Mouse (Mus musculus) testis, adult 10 weeks (tissue): Measurements from ENCODE around the gene Tstd3. TPM values are rescaled to one million over a fixed set of nuclear protein-coding genes. Genes with fewer than 3 reads are reported as not detected.

Experiments
- polyA plus RNA-seq: library from polyadenylated mRNA; stranded (reverse); fragments of 350-450 nt; fragmentation: Illumina TruSeq; extraction: RNeasy Lipid Tissue Mini Kit (QIAGEN cat#74804); gene quantifications from one replicate; pipeline ENCODE4 v1.2.3, GENCODE M21; 2014; ENCODE audit warnings: low read depth, low replicate concordance

Tstd3 gene
- polyA plus RNA-seq, result 17.8 TPM

GRCm38 (mm10) chr4:21766863-21767304 lies at the start of gene Tstd3, which contains the start of gene Usp45:
TSS of gene Tstd3 (minus strand) at chr4:21767212.
TSS of gene Usp45 (plus strand) at chr4:21767156.

GRCm38 (mm10) chr4:21727615-21728165 lies 39.3 kb downstream of the Tstd3 start, which contains the start of gene Ccnc:
TSS of gene Ccnc (plus strand) at chr4:21727701.

Other genes with a start within 250 kb of the Tstd3 start
- not detected for gene Prdm13, start 81.2 kb downstream of the Tstd3 start, polyA plus RNA-seq
- 38.2 TPM for gene Ccnc, start 39.5 kb downstream of the Tstd3 start, polyA plus RNA-seq
- gene Usp45, start 56 bp downstream of the Tstd3 start, polyA plus RNA-seq, result 43.1 TPM
- 97.9 TPM for gene Pnisr, start 80.4 kb upstream of the Tstd3 start, polyA plus RNA-seq
- gene Coq3, start 112.5 kb upstream of the Tstd3 start, polyA plus RNA-seq, result 9.3 TPM
- gene Faxc, start 164.1 kb upstream of the Tstd3 start, polyA plus RNA-seq, result 2.0 TPM